Mouse (Mus musculus) liver, adult 2 months (tissue): ENCODE results near the gene Sipa1l3.

Experiments
- CTCF ChIP-seq: fragments of 200-500 bp; IDR thresholded peaks from 2 replicates; pipeline ENCODE4 v1.5.1; 2011; ENCODE audit warnings: low read depth, low read length, control low read depth
- POLR2A ChIP-seq: fragments of 200-500 bp; IDR thresholded peaks from 2 replicates; pipeline ENCODE4 v1.6.1; 2011; ENCODE audit warnings: low read length, control low read depth; ENCODE audit not compliant: insufficient read depth; ENCODE audit errors: extremely low read depth

- TF ChIP-seq POLR2A (no peak), CTCF (no peak)
Measured at GRCm38 (mm10) chr7:29561046-29561445, 42.6 kb upstream of the Sipa1l3 start.
